Comparison of ENCODE assay signal across 8 mouse cellular contexts in the genomic region with DNA sequence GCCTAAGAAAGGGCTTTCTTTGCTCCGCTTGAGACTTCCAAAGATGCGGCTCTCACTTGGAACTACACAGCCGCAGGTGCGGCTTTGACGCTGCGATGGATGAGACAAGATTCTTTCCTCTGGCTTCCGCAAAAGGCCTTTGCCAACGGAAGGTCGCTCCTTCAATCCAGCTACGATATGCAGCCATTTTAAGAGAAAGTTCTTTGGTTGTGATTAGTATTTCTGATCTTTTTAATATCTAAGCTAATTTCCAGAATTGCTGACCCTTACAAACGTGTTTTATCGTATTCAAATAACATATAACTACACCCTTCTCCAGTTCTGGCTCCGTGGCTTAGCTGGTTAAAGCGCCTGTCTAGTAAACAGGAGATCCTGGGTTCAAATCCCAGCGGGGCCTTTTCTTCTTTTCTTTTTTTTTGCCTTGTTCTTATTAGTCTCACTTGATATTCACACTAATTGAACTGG. TPM values are rescaled to one million over a fixed set of nuclear protein-coding genes. Genes with fewer than 3 reads are reported as not detected.
DNase-seq lines count a peak whose midpoint lies in the region; ATAC-seq and TF ChIP-seq lines count a peak whose summit lies in the region.

No protein-coding gene starts in this region.

- intact Hi-C loops in gastrocnemius, postnatal 14 days (cut with DNase I; ENCODE audit: low total_unique reads) = loop anchor here (10.0 kb wide), 1 partner anchor 159 kb away; no protein-coding TSS in a partner anchor
- intact Hi-C loops in left cerebral cortex, adult 2 months (cut with DNase I) = loop anchor here (10.0 kb wide), 2 partner anchors 169 to 1549 kb away; no protein-coding TSS in a partner anchor

- peak; percentile 37 for DNase-seq in gastrocnemius, adult 18-20 months (ENCODE audit: low spot score)
- DNase-seq in gastrocnemius, postnatal 14 days = no peak
- DNase-seq in brain, embryonic 14.5 days (ENCODE audit: low read depth) = peak; percentile 69
- DNase-seq in hindbrain, embryonic 14.5 days (ENCODE audit: low spot score) = peak; percentile 85
- peak; percentile 53 to 76 for DNase-seq in left cerebral cortex, adult 2 months (ENCODE audit: extremely low spot score in 1 of 2, low spot score in 2 of 2)

- no peaks in the 10 kb centered on the region for H3K27me3 ChIP-seq in hindbrain, embryonic 14.5 days (ENCODE audit: control insufficient read depth, insufficient read depth, low read length)
- H3K27me3 ChIP-seq in midbrain, embryonic 13.5 days = peaks cover 9% of the 10 kb centered on the region; the same call in 1 of the 2 replicates
- no peaks in the 10 kb centered on the region for H3K27me3 ChIP-seq in stomach, embryonic 16.5 days (ENCODE audit: control insufficient read depth, insufficient read depth, low read length)

- ATAC-seq in erythroblast, adult 5-6 weeks (replicated peaks; ENCODE audit: low FRiP score, poor library complexity, severe bottlenecking) = peak; percentile 51; the same call in 1 of the 2 replicates
- ATAC-seq in hindbrain, embryonic 14.5 days (ENCODE audit: low FRiP score) = no peak
- ATAC-seq in midbrain, embryonic 13.5 days = no peak
- no peak for ATAC-seq in stomach, embryonic 16.5 days (ENCODE audit: insufficient read depth, low FRiP score)

- no peak for TF ChIP-seq POLR2A in brain, embryonic 14.5 days (IDR thresholded peaks at IDR 0.05; ENCODE audit: borderline replicate concordance, extremely low read depth, insufficient read depth, insufficient read length, poor library complexity, severe bottlenecking)

- peak overlapping the region; percentile 46 for H3K4me2 ChIP-seq in hindbrain, embryonic 14.5 days (replicated peaks)
- peak overlapping the region; percentile 49 for H3K4me2 ChIP-seq in midbrain, embryonic 13.5 days (replicated peaks)
- H3K4me2 ChIP-seq in stomach, embryonic 16.5 days (ENCODE audit: low read depth, low read length) = peak overlapping the region; percentile 56

- no peak for TF ChIP-seq CTCF in brain, embryonic 14.5 days (IDR thresholded peaks at IDR 0.05; ENCODE audit: borderline replicate concordance, extremely low read depth, insufficient read depth, insufficient read length)
- no peak for TF ChIP-seq CTCF in left cerebral cortex, adult 2 months (IDR thresholded peaks at IDR 0.05)

- H3K4me3 ChIP-seq in hindbrain, embryonic 14.5 days (replicated peaks; ENCODE audit: low read length) = peak overlapping the region; percentile 37
- H3K4me3 ChIP-seq in left cerebral cortex, adult 2 months = peak overlapping the region; percentile 68
- peak overlapping the region; percentile 42 for H3K4me3 ChIP-seq in midbrain, embryonic 13.5 days (replicated peaks)
- H3K4me3 ChIP-seq in stomach, embryonic 16.5 days (replicated peaks; ENCODE audit: low read length) = peak overlapping the region; percentile 49

- H3K4me1 ChIP-seq in hindbrain, embryonic 14.5 days (replicated peaks; ENCODE audit: control insufficient read depth, insufficient read depth, low read length) = no peaks in the 10 kb centered on the region
- 0 out of 2 replicates have a peak, but pooled peaks cover 5% of the 10 kb centered on the region for H3K4me1 ChIP-seq in midbrain, embryonic 13.5 days (replicated peaks)
- H3K4me1 ChIP-seq in stomach, embryonic 16.5 days (ENCODE audit: control insufficient read depth, insufficient read depth, low read length) = no peaks in the 10 kb centered on the region

- 1% methylated on average over 15 of the region's 15 CpGs for WGBS in hindbrain, embryonic 14.5 days
- whole genome bisulfite sequencing in midbrain, embryonic 13.5 days = under 1% methylated on average over 15 of the region's 15 CpGs
- 3% methylated on average over 15 of the region's 15 CpGs for WGBS in stomach, embryonic 16.5 days

- H3K9ac ChIP-seq in hindbrain, embryonic 14.5 days = peak overlapping the region; percentile 35; the same call in 1 of the 2 replicates
- peak overlapping the region; percentile 46 for H3K9ac ChIP-seq in midbrain, embryonic 13.5 days (replicated peaks)
- H3K9ac ChIP-seq in stomach, embryonic 16.5 days (ENCODE audit: low read length) = peak overlapping the region; percentile 13; the same call in 1 of the 2 replicates

- H3K9me3 ChIP-seq in hindbrain, embryonic 14.5 days (ENCODE audit: control insufficient read depth, low read length) = no peaks in the 10 kb centered on the region
- no peaks in the 10 kb centered on the region for H3K9me3 ChIP-seq in midbrain, embryonic 13.5 days
- H3K9me3 ChIP-seq in stomach, embryonic 16.5 days (replicated peaks; ENCODE audit: control insufficient read depth, low read length) = no peaks in the 10 kb centered on the region

- H3K27ac ChIP-seq in hindbrain, embryonic 14.5 days = no peak overlapping the region
- H3K27ac ChIP-seq in left cerebral cortex, adult 2 months = peak overlapping the region; percentile 53; the same call in 1 of the 2 replicates
- no peak overlapping the region for H3K27ac ChIP-seq in midbrain, embryonic 13.5 days
- H3K27ac ChIP-seq in stomach, embryonic 16.5 days (ENCODE audit: low read length) = no peak overlapping the region

- no peaks in the 10 kb centered on the region for H3K36me3 ChIP-seq in hindbrain, embryonic 14.5 days (replicated peaks; ENCODE audit: control insufficient read depth, insufficient read depth)
- H3K36me3 ChIP-seq in midbrain, embryonic 13.5 days = no peaks in the 10 kb centered on the region
- H3K36me3 ChIP-seq in stomach, embryonic 16.5 days (ENCODE audit: control insufficient read depth, insufficient read depth, low read length) = no peaks in the 10 kb centered on the region

RNA-seq across cellular contexts. Expression of a gene that starts 22.2 kb away (rescaled TPM):
- total RNA-seq in gastrocnemius, adult 18-20 months (2021) = 10 to 100 TPM; 14.3 to 17.8 TPM
- 10 to 100 TPM; 57.8 to 74.3 TPM for total RNA-seq in gastrocnemius, postnatal 14 days (2021)
- 5.6 and 6.6 TPM in 2 replicates for polyA plus RNA-seq in brain, embryonic 14.5 days (2012; rRNA removed)
- 215 and 279 TPM in 2 replicates for total RNA-seq in erythroblast, adult 5-6 weeks (2015; ENCODE audit: low replicate concordance)
- 157 and 261 TPM in 2 replicates for total RNA-seq in erythroblast, adult 5-6 weeks (2017; ENCODE audit: low replicate concordance)
- polyA plus RNA-seq in hindbrain, embryonic 14.5 days (2014; fragmentation: Nextera tagmentation; extraction: Ambion mirVana) = 3.8 TPM in 2 replicates
- total RNA-seq in left cerebral cortex, adult 2 months (2021) = 10 to 100 TPM; 27.0 to 39.1 TPM
- 11.3 and 12.2 TPM in 2 replicates for polyA plus RNA-seq in midbrain, embryonic 13.5 days (2015; fragmentation: Nextera tagmentation; extraction: Ambion mirVana)
- polyA plus RNA-seq in stomach, embryonic 16.5 days (2015; fragmentation: Nextera tagmentation; extraction: Ambion mirVana) = 11.8 and 18.5 TPM in 2 replicates

RNA-seq across cellular contexts. Expression of a gene that starts 22.4 kb away (rescaled TPM):
- not detected for total RNA-seq in gastrocnemius, adult 18-20 months (2021)
- total RNA-seq in gastrocnemius, postnatal 14 days (2021) = 10 to 100 TPM; 29.4 to 69.3 TPM
- 71.3 and 78.4 TPM in 2 replicates for polyA plus RNA-seq in brain, embryonic 14.5 days (2012; rRNA removed)
- total RNA-seq in erythroblast, adult 5-6 weeks (2015; ENCODE audit: low replicate concordance) = 40.2 and 52.7 TPM in 2 replicates
- total RNA-seq in erythroblast, adult 5-6 weeks (2017; ENCODE audit: low replicate concordance) = 924 and 2,814 TPM in 2 replicates
- 574 and 576 TPM in 2 replicates for polyA plus RNA-seq in hindbrain, embryonic 14.5 days (2014; fragmentation: Nextera tagmentation; extraction: Ambion mirVana)
- total RNA-seq in left cerebral cortex, adult 2 months (2021) = 10 to 100 TPM; 11.2 to 16.1 TPM
- 1,729 and 1,932 TPM in 2 replicates for polyA plus RNA-seq in midbrain, embryonic 13.5 days (2015; fragmentation: Nextera tagmentation; extraction: Ambion mirVana)
- 1,905 and 2,657 TPM in 2 replicates for polyA plus RNA-seq in stomach, embryonic 16.5 days (2015; fragmentation: Nextera tagmentation; extraction: Ambion mirVana)

RNA-seq across cellular contexts. Expression of a gene that starts 23.7 kb away (rescaled TPM):
- total RNA-seq in gastrocnemius, adult 18-20 months (2021) = 1 to 10 TPM; 5.3 to 9.1 TPM
- 10 to 100 TPM; 26.8 to 27.2 TPM for total RNA-seq in gastrocnemius, postnatal 14 days (2021)
- 25.9 and 58.6 TPM in 2 replicates for polyA plus RNA-seq in brain, embryonic 14.5 days (2012; rRNA removed)
- 6.9 and 21.5 TPM in 2 replicates for total RNA-seq in erythroblast, adult 5-6 weeks (2015; ENCODE audit: low replicate concordance)
- total RNA-seq in erythroblast, adult 5-6 weeks (2017; ENCODE audit: low replicate concordance) = 699 and 712 TPM in 2 replicates
- polyA plus RNA-seq in hindbrain, embryonic 14.5 days (2014; fragmentation: Nextera tagmentation; extraction: Ambion mirVana) = 5.5 and 8.9 TPM in 2 replicates
- total RNA-seq in left cerebral cortex, adult 2 months (2021) = 10 to 100 TPM; 18.7 to 21.6 TPM
- polyA plus RNA-seq in midbrain, embryonic 13.5 days (2015; fragmentation: Nextera tagmentation; extraction: Ambion mirVana) = 11.0 and 11.2 TPM in 2 replicates
- polyA plus RNA-seq in stomach, embryonic 16.5 days (2015; fragmentation: Nextera tagmentation; extraction: Ambion mirVana) = 13.0 and 15.5 TPM in 2 replicates

RNA-seq across cellular contexts. Expression of a gene that starts 44.2 kb away (rescaled TPM):
- 10 to 100 TPM; 46.0 to 49.7 TPM for total RNA-seq in gastrocnemius, adult 18-20 months (2021)
- total RNA-seq in gastrocnemius, postnatal 14 days (2021) = 100 to 1,000 TPM; 150 to 154 TPM
- not detected in 2 replicates for polyA plus RNA-seq in brain, embryonic 14.5 days (2012; rRNA removed)
- 71.7 and 77.6 TPM in 2 replicates for total RNA-seq in erythroblast, adult 5-6 weeks (2015; ENCODE audit: low replicate concordance)
- 860 and 1,014 TPM in 2 replicates for total RNA-seq in erythroblast, adult 5-6 weeks (2017; ENCODE audit: low replicate concordance)
- not detected in 2 replicates for polyA plus RNA-seq in hindbrain, embryonic 14.5 days (2014; fragmentation: Nextera tagmentation; extraction: Ambion mirVana)
- total RNA-seq in left cerebral cortex, adult 2 months (2021) = 100 to 1,000 TPM; 200 to 276 TPM
- not detected in 2 replicates for polyA plus RNA-seq in midbrain, embryonic 13.5 days (2015; fragmentation: Nextera tagmentation; extraction: Ambion mirVana)
- not detected in 2 replicates for polyA plus RNA-seq in stomach, embryonic 16.5 days (2015; fragmentation: Nextera tagmentation; extraction: Ambion mirVana)

RNA-seq across cellular contexts. Expression of a gene that starts 45.5 kb away (rescaled TPM):
- total RNA-seq in gastrocnemius, adult 18-20 months (2021) = 1 to 10 TPM; 3.1 to 3.5 TPM
- 10 to 100 TPM; 67.5 to 87.1 TPM for total RNA-seq in gastrocnemius, postnatal 14 days (2021)
- not detected in 2 replicates for polyA plus RNA-seq in brain, embryonic 14.5 days (2012; rRNA removed)
- 63.1 and 86.1 TPM in 2 replicates for total RNA-seq in erythroblast, adult 5-6 weeks (2015; ENCODE audit: low replicate concordance)
- total RNA-seq in erythroblast, adult 5-6 weeks (2017; ENCODE audit: low replicate concordance) = 517 TPM in 1 of 2 replicates, not detected in the other
- not detected in 2 replicates for polyA plus RNA-seq in hindbrain, embryonic 14.5 days (2014; fragmentation: Nextera tagmentation; extraction: Ambion mirVana)
- 10 to 100 TPM; 11.2 to 25.1 TPM for total RNA-seq in left cerebral cortex, adult 2 months (2021)
- not detected in 2 replicates for polyA plus RNA-seq in midbrain, embryonic 13.5 days (2015; fragmentation: Nextera tagmentation; extraction: Ambion mirVana)
- polyA plus RNA-seq in stomach, embryonic 16.5 days (2015; fragmentation: Nextera tagmentation; extraction: Ambion mirVana) = 1.5 TPM in 1 of 2 replicates, not detected in the other

Comparison
In these comparisons a context has a peak if more than half of its experiments do, and no peak if none do; other contexts are left out.
1. RNA of a gene that starts 22.4 kb away (total RNA-seq): 40.2 to 2,814 TPM in erythroblast, adult 5-6 weeks, 29.4 to 69.3 TPM in gastrocnemius, postnatal 14 days and 11.2 to 16.1 TPM in left cerebral cortex, adult 2 months; not detected in gastrocnemius, adult 18-20 months; every median in the first group is over 10 times any median in the second.
2. Peak in every context shown above with its lines, with median percentiles within 50 percentile points of each other: H3K4me2 ChIP-seq, H3K4me3 ChIP-seq and H3K9ac ChIP-seq.